Mouse (Mus musculus) neural tube, embryonic 14.5 days (tissue): ENCODE measurements around the gene Maea. TPM values are rescaled to one million over a fixed set of nuclear protein-coding genes. Genes with fewer than 3 reads are reported as not detected.

Source experiments
- ATAC-seq: fragments of 200-750 bp; cut with Nextera tagmentation; 2 replicates; pipeline ENCODE4 v1.8.0; 2017; ENCODE audit warnings: low read depth, mild to moderate bottlenecking, moderate TSS enrichment, moderate library complexity
- H3K27ac ChIP-seq: fragments of 300-500 bp; sonication (generic); 2 replicates; pipeline ENCODE4 v1.5.1; 2014; ENCODE audit warnings: low read depth, mild to moderate bottlenecking, control low read depth, low read length, moderate library complexity, mixed read lengths
- H3K27me3 ChIP-seq: fragments of 300-500 bp; sonication (generic); 2 replicates; pipeline ENCODE4 v1.6.1; 2014; ENCODE audit warnings: low read length; ENCODE audit not compliant: control insufficient read depth, insufficient read depth
- H3K36me3 ChIP-seq: fragments of 300-500 bp; sonication (generic); 2 replicates; pipeline ENCODE4 v1.6.1; 2014; ENCODE audit warnings: low read length, mixed read lengths; ENCODE audit not compliant: control insufficient read depth, insufficient read depth
- H3K4me1 ChIP-seq: fragments of 300-500 bp; sonication (generic); 2 replicates; pipeline ENCODE4 v1.6.1; 2014; ENCODE audit warnings: low read length; ENCODE audit not compliant: control insufficient read depth, insufficient read depth
- H3K4me2 ChIP-seq: fragments of 300-500 bp; sonication (generic); 2 replicates; pipeline ENCODE4 v1.6.1; 2014; ENCODE audit warnings: mild to moderate bottlenecking, low read depth, low read length, control low read depth
- H3K4me3 ChIP-seq: fragments of 300-500 bp; sonication (generic); 2 replicates; pipeline ENCODE4 v1.5.1; 2014; ENCODE audit warnings: low read depth, low read length, control low read depth, mixed read lengths
- H3K9ac ChIP-seq: fragments of 300-500 bp; sonication (generic); replicated peaks from 2 replicates; pipeline ENCODE4 v1.6.1; 2014; ENCODE audit warnings: low read depth, mild to moderate bottlenecking, control low read depth, low read length, mixed read lengths
- H3K9me3 ChIP-seq: fragments of 300-500 bp; sonication (generic); 2 replicates; pipeline ENCODE4 v1.6.1; 2016; ENCODE audit warnings: low read length; ENCODE audit not compliant: control insufficient read depth
- WGBS: fragments of 180-500 bp; shearing (Covaris S2); extraction: QIAGEN DNeasy Blood & Tissue Kit; methylation state at CpG from one replicate; pipeline ENCODE4 v1.1.7; 2014; 5-methylcytosine and 5-hydroxymethylcytosine counted together
- polyA plus RNA-seq: library from polyadenylated mRNA; unstranded; fragments of >200 nt; fragmentation: Nextera tagmentation; extraction: Ambion mirVana; gene quantifications from 2 replicates; pipeline ENCODE4 v1.2.1, GENCODE M21; 2014

Maea gene
- polyA plus RNA-seq, 1 experiment from 2014 or later = 117 TPM

DNA sequence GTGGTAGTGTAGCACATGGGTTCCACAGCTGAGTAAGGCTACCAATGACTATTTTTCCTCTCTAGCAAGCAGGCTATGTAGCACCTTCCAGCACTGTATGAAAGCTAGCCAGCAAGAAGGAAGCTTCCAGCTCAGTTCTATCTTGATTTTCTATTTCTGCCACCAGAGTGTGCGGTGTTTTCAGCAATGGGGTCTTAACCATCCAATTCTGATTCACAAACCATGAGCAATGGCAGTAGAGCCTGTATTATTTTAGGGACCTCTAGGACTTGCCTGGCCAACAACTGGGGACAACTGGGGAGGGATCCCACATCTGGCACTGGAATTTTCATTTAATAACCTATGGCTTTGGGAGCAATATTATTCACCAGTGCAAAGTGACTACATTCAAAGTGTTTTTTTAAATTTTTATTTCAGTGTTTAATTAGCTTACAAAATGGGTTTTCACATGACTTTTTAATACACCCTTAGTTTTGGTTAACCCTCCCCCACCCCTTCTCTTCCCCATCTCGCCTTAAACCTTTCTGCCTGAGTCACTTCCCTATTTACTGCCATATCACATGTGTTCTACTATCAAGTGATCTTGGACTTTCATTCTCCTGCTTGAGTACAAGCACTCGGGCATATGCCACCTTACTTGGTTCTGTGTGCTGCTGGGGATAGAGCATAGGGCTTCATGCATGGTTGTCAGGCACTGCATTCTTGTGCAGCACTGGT is 16.4 kb downstream of the Maea start:
- Histone ChIP-seq H3K27me3 (no peaks in the 10 kb centered on the region), H3K9ac (no peak overlapping the region), H3K27ac (no peak overlapping the region), H3K9me3 (no peaks in the 10 kb centered on the region), H3K4me2 (no peak overlapping the region), H3K36me3 (no peaks in the 10 kb centered on the region), H3K4me1 (no peaks in the 10 kb centered on the region), H3K4me3 (no peak overlapping the region)
- WGBS = 91% methylated on average over 3 of the region's 3 CpGs
- ATAC-seq = no peak

DNA sequence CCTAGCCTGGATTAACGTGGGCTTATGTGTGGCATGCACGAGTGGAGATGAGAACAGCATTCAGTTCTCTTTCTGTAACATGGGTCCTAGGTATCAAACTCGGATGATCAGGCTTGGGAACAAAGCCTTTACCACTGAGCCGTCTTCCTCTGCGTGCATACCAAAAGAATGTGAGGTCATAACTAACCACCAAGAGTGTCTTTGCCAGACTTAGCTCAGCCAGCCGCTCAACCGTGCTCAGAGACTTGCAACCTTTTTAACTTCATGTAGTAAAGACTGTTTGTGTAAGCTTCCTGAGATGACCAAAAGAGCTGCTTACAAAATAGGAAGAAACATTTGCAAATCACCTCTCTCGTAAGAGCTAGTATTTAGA is 16.9 kb downstream of the Maea start:
- H3K36me3 ChIP-seq = no peaks in the 10 kb centered on the region

DNA sequence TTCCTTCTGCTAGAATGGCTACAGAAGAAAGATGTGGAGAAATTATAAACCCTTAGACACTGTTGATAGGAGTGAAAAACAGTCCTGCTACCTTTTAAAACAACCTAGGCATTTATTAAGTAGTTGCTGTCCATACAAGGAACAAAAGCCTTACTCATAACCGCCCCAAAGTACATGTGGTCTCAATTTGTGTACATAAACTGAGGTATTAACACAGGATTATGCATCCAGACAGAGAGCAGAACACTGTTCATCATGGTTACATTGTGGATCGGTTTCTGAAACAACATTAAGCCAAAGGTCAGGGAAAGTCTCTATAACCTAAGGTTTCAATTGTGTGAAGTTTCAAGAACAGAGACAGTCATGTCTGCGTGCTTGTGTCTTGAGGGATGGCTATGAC is 17.7 kb downstream of the Maea start:
- no peak for ATAC-seq
- H3K4me1 ChIP-seq = no peaks in the 10 kb centered on the region
- H3K9me3 ChIP-seq = no peaks in the 10 kb centered on the region
- no peak overlapping the region for H3K4me3 ChIP-seq
- no peak overlapping the region for H3K9ac ChIP-seq
- H3K27me3 ChIP-seq = no peaks in the 10 kb centered on the region
- WGBS = 89% methylated on average over 3 of the region's 3 CpGs
- no peak overlapping the region for H3K4me2 ChIP-seq
- no peaks in the 10 kb centered on the region for H3K36me3 ChIP-seq
- no peak overlapping the region for H3K27ac ChIP-seq

More for the DNA sequence above, 16.9 kb downstream of the Maea start:
- Histone ChIP-seq H3K9me3 (no peaks in the 10 kb centered on the region), H3K27ac (no peak overlapping the region), H3K4me1 (no peaks in the 10 kb centered on the region), H3K9ac (no peak overlapping the region), H3K4me2 (no peak overlapping the region), H3K4me3 (no peak overlapping the region), H3K27me3 (no peaks in the 10 kb centered on the region)
- ATAC-seq = no peak
- WGBS = 86% methylated on average over 8 of the region's 8 CpGs

DNA sequence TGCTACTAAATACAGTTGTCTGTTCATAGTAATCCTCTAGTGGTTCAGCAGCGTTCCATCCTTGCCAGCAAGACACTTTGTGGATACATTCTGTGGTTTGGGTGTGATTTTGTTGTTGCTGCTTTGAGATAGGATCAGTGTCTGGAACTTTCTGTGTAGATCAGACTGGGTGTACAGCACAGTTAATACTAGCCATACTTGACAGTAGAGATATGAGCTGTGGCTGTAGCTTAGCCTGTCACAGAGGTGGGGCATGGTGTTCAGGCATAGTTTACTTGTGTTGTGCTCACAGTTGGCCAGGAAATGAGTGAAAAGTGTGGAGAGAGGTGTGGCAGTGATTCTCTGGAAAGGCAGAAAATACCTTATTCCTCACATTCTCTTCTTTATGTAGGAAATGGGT is 22.2 kb downstream of the Maea start:
- ATAC-seq = no peak
- H3K4me3 ChIP-seq = no peak overlapping the region
- peaks cover 24% of the 10 kb centered on the region for H3K36me3 ChIP-seq
- no peak overlapping the region for H3K4me2 ChIP-seq
- H3K9ac ChIP-seq = no peak overlapping the region
- H3K9me3 ChIP-seq = no peaks in the 10 kb centered on the region
- no peak overlapping the region for H3K27ac ChIP-seq
- WGBS = 93% methylated on average over 1 of the region's 1 CpGs
- no peaks in the 10 kb centered on the region for H3K4me1 ChIP-seq
- H3K27me3 ChIP-seq = no peaks in the 10 kb centered on the region

DNA sequence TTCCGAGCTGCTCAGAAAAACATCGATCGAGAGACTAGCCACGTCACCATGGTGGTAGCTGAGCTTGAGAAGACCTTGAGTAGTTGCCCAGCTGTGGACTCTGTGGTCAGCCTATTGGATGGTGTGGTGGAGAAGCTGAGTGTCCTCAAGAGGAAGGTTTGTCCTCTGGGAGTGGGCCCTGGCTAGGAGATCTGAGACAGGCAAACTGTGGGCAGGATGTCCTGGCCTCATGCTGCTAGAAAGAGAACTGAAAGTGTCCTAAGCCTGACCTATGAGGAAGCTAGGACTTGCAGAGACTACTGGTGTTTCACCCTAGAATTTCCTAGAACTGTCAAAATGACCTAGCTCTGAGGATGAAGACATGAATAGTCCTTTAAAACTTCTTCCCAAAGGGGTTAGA is 23.2 kb downstream of the Maea start:
- Histone ChIP-seq H3K9me3 (no peaks in the 10 kb centered on the region), H3K9ac (no peak overlapping the region)
- ATAC-seq = no peak

DNA sequence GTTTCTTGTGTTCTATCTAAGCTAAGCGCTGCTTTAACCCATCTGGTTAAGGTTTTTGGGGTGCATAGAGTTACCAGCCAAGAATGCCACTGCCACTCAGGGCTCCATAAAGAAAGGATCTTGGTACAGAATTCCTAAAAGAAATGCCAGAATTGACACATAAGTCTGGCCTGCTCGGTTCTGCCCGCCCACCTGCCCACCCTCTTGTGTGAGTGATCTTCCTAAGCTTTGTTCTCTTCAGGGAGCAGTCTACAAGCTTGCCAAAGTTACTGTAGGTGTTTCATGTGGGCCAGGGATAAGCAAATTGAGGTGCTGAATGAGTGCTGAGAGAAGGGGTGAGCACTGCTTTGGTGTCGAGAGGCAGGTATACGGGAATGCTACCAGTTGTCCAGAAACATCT is 28.0 kb downstream of the Maea start:
- WGBS = 94% methylated on average over 5 of the region's 5 CpGs
- Histone ChIP-seq H3K4me3 (no peak overlapping the region), H3K4me2 (no peak overlapping the region), H3K9me3 (no peaks in the 10 kb centered on the region), H3K36me3 (peaks cover 69% of the 10 kb centered on the region), H3K9ac (no peak overlapping the region), H3K27me3 (no peaks in the 10 kb centered on the region), H3K27ac (no peak overlapping the region), H3K4me1 (no peaks in the 10 kb centered on the region)
- no peak for ATAC-seq

More for the DNA sequence above, 23.2 kb downstream of the Maea start:
- WGBS = 95% methylated on average over 4 of the region's 4 CpGs
- H3K27ac ChIP-seq = no peak overlapping the region
- H3K4me2 ChIP-seq = no peak overlapping the region
- H3K36me3 ChIP-seq = peaks cover 32% of the 10 kb centered on the region
- no peak overlapping the region for H3K4me3 ChIP-seq
- H3K4me1 ChIP-seq = no peaks in the 10 kb centered on the region
- H3K27me3 ChIP-seq = no peaks in the 10 kb centered on the region

DNA sequence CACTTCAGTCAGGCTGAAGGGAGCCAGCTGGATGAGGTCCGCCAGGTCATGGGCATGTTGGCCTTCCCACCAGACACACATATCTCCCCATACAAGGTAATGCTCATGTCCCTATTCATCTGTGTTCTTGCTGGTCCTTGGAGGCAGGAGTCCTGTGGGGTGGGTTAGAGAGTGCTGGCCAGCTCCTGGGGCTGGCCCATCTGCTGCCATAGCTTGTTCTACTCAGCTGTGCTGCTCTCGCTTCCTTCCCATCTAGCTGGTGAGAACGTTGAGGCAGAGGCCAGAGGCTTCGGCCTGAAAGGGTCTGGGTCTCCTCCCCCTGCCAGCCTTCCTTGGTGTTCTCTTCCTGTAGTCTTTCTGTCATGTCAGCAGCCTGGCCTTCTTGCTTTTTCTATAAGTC is 33.3 kb downstream of the Maea start:
- 90% methylated on average over 4 of the region's 4 CpGs for WGBS
- no peak overlapping the region for H3K4me2 ChIP-seq
- H3K9ac ChIP-seq = 0 out of 2 replicates have a peak overlapping the region, but pooled peaks have one; percentile 11
- peaks cover 78% of the 10 kb centered on the region for H3K36me3 ChIP-seq
- no peak for ATAC-seq
- no peaks in the 10 kb centered on the region for H3K4me1 ChIP-seq
- H3K27me3 ChIP-seq = no peaks in the 10 kb centered on the region
- H3K9me3 ChIP-seq = no peaks in the 10 kb centered on the region
- H3K4me3 ChIP-seq = no peak overlapping the region
- H3K27ac ChIP-seq = no peak overlapping the region

DNA sequence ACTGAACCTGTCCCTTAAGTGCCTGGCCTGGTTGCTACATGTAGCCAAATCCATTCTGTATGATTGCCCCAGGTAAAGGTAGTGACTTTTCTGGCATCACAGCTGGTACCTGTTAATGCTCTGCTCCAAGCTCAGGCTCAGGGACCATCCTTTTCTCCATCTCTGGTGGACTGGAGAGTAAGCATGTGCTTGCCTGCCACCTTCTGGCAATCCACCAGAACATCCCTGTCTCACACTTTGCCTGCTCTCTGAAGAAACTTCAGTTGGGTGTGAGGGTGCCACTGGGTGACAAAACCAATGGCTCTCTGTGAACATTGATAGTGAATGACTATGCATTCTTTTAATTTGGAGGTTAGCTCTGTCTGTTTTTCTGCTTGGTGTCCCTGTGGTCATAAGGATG is 35.8 kb downstream of the Maea start:
- H3K4me2 ChIP-seq = no peak overlapping the region
- H3K4me1 ChIP-seq = no peaks in the 10 kb centered on the region
- no peaks in the 10 kb centered on the region for H3K27me3 ChIP-seq
- no peak overlapping the region for H3K9ac ChIP-seq
- H3K36me3 ChIP-seq = peaks cover 56% of the 10 kb centered on the region
- peak; percentile 44; the same call in 1 of the 2 replicates for ATAC-seq
- H3K27ac ChIP-seq = no peak overlapping the region
- H3K9me3 ChIP-seq = no peaks in the 10 kb centered on the region
- no peak overlapping the region for H3K4me3 ChIP-seq

DNA sequence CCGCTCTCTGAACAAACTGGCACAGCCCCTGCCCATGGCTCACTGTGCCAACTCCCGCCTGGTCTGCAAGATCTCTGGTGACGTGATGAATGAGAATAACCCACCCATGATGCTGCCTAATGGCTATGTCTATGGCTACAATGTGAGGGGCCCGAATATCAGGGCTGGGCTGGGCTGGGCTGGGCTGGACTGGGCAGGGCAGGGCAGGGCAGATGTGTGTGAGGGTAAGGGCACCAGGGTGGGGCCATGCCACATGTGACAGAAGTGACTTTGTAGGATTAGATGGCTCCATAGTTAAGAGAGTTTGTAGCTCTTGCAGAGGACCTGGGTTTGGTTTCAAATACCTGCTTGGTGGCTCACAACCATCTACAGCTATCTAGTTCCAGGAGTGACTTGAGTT is 36.4 kb downstream of the Maea start:
- Histone ChIP-seq H3K9ac (no peak overlapping the region), H3K27me3 (no peaks in the 10 kb centered on the region), H3K4me2 (no peak overlapping the region), H3K9me3 (no peaks in the 10 kb centered on the region), H3K4me1 (no peaks in the 10 kb centered on the region), H3K36me3 (peaks cover 54% of the 10 kb centered on the region), H3K27ac (no peak overlapping the region), H3K4me3 (no peak overlapping the region)
- WGBS = 95% methylated on average over 4 of the region's 4 CpGs
- no peak for ATAC-seq
